Mouse (Mus musculus) frontal cortex, adult 2 months (tissue): ENCODE data around the gene Rfxank. TPM values are rescaled to one million over a fixed set of nuclear protein-coding genes. Genes with fewer than 3 reads are reported as not detected.

Experiments used
- DNase-seq, 2 experiments: peaks; one replicate each; pipeline ENCODE4 v3.0.0; 2022; ENCODE audit warnings: low spot score in 1 of 2; ENCODE audit errors: extremely low spot score in 1 of 2
- polyA plus RNA-seq: library from polyadenylated mRNA; depleted of rRNA; stranded (reverse); fragments of >200 nt; gene quantifications from 2 replicates; pipeline ENCODE4 v1.2.3, GENCODE M21; 2012

Gene Rfxank
- polyA plus RNA-seq, 1 experiment: 18.6 TPM

DNA sequence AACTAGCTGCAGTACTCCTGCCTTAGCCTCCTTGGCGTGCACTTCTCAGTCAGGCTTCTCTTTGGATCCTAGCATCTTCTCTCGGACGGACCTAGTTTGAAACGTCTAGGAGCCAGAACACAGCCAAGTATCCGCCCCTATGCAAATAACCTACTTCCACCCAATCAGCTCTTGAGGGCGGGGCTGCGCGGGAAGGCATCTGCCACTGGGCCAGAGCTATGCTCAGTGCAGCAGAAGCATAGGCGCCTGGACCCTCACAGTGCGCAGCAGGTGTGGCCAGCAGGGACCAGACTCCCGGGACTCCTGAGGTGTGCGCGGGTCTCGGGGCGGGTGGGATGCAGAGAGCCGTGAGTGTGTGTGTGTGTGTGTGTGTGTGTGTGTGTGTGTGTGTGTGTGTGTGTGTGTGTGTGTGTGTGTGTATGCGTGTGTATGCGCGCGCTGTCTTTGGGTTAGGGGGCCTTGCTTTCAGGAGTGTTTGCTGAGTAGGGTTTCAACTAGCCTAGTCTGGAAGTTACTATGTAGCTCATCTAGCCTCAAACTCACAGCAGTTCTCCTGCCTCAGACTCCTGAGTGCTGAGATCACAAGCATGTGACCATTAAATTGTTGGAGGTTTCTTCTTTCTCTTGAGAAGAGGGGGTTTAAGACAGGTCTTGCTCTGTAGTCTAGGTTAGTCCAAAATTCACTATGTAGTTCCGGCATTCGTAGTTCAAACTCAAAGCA lies 13.7 kb upstream of the Rfxank start:
- DNase-seq: peak in 1 of 2 experiments; percentile 54

DNA sequence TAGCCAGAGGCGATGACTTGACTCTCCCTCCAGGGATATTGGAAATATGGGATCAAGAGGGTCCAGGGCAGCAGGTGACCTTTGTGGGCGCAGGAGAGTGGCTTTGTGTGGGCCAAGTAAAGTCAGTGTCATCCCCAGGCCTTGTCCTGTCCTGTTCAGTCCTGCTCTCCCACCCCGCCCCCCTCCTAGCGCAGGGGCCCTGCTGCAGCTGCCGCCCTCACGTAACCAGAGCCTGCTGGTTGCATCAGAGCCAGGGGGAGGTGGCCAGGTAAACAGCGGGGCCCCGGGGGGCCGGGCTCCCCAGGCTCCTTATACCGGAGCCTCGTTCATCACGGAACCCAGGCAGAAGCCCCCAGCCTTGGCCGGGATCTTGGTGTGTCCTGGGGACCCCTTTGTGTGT lies 11.2 kb upstream of the Rfxank start:
- DNase-seq: no peak

DNA sequence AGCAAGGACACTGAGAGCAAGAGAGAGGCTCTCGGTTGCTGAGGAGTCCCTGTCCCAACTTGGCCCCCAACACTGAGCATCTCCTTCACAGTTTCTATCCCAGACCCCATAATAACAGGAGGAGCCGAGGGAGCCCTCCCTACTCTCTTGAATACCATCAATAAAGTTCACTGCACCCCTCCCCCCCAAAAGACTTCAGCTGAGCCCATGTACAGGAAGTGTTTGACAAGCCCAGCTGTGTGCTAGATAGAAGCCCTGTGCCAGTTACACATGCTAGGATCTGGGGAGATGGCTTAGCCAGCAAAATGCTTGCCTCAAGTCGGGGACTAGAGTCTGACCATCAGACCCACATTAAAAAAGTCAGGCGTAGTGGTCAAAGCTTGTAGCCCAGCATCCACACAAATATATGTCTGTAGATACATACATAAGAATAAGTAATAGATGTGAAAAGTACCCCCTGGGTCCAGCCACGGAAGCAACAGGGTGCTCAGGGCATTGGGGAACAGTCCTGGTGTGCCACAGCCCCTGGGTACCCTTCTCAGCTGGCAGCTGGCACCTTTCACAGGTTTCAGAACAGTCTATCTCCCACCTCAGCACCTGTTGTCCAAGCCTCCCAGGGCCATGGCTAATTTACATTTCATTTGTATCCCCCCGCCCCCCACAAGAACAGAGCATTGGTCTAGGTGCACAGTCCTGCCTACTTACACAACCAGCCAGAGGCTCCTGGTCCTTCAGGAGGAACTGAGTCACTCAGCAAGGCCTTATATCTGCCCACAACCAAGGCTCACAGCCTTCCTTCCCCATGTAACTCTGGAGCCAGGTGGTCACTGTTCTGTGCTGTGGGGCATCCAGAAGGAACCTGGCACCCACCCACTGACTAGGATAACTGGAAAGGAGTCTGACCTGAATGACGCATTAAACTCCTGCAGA lies 9.0 kb upstream of the Rfxank start:
- no peak for DNase-seq

DNA sequence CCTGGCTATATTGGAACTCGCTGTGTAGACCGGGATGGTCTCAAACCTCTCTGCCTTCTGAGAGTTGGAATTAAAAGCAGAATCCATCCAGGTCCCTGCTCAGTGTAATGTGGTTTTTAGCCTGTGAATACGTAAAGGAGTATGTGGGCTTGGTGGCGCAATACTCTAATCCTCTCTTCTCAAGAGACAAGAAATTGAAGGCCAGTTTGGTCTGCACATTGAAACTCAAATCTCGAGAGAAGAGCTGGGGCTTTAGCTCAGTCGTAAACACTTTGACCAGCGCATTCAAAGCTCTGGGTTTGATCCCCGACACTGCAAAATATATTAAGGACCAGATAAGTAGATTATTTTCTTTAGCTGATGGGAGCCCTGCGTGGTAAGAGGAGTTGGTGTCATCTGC lies 1.0 kb upstream of the Rfxank start:
- no peak for DNase-seq

DNA sequence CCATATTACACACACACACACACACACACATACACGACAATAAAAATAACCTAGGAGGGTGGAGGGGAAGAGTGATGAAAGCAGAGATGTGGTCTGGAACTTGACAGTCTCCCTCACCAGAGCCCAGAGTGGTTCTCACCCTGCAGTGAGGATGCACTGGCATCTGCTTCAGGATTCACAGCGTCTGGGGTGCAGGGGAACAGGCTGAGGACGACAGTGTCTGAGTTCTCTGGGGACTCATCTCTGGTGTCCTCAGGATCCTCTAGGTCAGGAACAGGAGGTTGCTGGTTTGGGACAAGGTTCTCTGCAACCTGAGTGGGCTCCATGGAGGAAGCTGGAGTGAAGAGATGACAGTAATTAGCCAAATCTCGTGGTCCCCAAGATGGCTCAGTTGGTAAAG lies 1.1 kb downstream of the Rfxank start:
- no peak for DNase-seq

DNA sequence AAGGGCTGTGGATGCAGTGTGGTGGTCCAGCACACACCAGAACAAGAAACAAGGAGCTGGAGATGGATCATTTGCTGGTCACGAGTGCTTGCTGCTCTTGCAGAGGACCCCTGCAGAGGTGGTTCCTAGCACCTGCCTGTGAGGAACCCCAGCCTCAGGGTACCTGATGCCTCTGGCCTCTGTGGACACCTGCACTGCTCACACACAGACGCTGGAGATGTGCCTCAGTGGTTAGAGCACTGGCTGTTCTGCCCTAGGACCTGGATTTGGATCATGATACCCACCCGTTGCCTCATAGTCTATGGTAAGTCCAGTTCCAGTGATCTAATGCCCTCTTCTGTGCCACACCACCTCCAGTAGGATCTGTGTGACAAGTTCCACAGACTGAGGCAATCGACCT lies 2.4 kb downstream of the Rfxank start:
- DNase-seq: no peak

DNA sequence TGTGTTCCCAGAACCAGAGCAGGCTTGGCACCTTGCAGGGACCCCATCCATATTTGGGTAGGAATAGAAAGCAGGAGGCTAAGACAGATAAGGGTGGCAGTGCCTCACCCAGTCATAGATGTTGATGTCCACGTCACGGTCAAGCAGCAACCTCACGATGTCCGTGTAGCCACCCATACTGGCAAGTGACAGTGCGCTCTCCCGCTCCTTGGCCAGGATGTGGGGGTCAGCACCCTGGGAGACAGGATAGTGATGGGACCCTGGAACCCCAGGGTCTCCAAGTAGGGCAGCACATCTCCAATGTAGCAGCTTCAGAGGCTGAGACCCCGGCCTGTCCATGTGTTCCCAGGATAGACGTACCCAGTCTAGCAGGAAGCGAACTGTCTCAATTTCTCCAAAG lies 4.0 kb downstream of the Rfxank start:
- DNase-seq: no peak

DNA sequence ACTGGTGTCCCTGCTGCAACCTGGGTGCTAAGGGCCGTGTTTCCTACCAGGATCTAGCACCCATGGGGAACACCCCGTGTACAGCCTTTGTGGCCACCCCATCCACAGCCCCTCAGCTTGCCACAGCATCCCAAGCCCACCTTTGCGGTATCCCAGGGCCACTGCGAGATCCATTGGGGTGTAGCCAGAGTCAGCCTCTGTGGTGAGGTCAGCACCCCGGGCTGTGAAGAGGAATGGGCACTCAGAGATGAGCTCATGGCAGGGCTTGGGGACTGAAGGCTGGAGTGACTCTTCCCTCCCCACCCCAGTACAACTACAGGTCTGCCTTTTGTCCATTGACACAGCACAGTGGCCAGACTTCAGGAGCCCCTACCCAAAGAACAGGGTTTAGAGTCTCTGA lies 4.9 kb downstream of the Rfxank start:
- DNase-seq: no peak

DNA sequence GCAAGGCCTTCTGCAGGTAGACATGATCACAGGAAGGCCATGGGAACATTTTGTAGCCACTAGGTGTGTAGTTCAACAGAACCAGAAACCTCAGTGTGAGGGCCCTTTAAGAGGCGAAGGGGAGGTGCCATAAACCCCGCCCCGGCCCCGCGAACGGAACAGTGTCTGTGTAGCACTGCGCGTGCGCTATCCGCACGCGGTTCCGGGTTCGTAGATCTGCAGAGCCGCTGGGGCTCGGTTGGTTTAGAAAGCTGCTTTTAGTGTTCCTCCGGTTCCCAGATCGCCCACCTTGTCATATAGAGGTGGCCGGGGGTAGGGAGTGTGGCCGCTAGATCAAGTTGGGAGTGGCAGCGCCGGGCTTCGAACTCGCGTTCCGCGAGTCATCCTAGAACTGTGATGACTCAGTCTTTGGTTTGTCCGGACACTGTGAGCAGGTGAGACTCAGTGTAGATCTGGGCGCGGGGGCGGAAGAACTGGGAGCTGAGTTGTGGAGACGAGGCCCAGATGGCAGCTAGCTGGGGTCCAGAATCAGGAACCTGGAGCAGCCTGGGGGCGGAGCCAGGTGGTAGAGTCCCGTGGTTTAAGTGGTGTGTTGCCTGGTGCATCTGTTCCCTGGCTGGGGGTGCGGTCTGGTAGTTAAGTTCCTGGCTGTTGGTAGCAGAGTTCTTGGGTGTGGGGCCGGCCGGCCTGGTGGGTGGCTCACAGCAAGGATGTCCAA lies 7.6 kb downstream of the Rfxank start, which contains the start of gene Nr2c2ap:
Gene Nr2c2ap (plus strand): TSS at position 168 of the 718 bp plus-strand sequence.
- DNase-seq: peak; percentile 61 to 83

DNA sequence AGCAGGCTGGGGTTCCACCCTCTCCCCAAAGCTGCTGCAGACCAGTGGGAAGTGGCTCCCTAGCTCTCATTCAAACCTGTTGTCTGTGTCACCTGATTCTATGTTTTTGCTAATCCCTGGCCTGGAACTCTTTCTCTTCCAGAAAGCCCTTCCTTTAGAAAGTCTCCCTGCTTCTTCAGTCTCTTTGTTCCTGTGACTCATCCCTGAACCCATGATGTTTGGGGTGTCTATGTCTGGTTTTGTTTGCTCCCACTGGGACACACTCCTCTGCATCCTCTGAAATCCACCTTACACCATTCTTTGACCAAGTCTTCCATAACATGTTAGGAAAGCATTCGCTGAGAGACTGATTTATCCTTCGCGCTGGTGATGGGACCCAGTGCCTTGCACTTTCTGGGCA lies 8.9 kb downstream of the Rfxank start:
- DNase-seq: no peak

DNA sequence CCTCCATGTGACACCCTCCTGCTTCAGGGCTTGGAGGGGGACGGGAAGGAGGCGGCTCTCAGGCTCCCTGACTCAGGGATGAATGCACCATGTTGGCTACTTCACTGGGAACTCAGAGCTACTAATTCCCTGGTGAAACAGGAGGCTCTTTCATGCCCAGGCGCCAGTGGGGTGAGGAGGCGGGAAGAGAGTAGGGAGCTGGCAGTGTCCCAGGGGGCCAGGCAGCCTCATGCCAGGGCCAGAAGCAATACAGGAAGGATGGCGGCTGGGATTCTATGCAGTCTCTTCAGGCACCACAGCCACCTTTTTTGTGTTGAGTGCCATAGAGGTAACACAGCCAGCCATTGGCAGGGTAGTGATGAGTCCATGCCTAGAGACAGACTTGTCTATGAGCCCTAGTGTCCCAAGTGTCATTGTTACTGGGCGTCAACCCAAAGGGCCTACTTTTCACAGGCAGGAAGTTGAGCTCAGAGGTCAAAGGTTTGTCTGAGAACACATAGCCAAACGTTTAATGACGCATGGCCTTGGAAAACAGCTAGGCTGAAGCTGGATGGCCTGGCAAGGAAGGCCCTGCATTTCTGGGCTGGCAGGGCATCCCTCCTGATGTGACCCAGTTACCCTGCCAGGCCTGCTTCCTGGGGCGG lies 9.5 kb downstream of the Rfxank start:
- DNase-seq: peak; percentile 72 to 78

DNA sequence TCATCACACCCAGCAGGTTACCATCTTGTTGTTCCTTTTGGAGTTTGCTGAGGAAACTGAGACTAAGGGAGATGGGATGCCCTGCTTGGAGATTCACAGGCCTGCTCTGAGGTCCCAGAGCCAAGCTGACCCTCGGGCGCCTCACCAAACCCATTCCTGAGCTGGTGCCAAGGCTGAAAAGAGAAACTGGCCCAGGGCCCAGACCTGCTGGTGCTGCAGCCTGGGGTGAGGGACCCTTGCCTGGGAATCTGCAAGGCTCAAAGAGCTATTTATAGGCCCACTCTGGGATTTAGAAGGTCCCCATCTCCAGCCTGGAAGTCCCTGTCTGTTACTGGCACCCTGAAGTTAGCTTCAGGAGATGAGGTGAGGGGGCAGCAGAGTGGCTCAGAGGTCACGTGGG lies 10.5 kb downstream of the Rfxank start:
- peak in 1 of 2 experiments; percentile 75 for DNase-seq

DNA sequence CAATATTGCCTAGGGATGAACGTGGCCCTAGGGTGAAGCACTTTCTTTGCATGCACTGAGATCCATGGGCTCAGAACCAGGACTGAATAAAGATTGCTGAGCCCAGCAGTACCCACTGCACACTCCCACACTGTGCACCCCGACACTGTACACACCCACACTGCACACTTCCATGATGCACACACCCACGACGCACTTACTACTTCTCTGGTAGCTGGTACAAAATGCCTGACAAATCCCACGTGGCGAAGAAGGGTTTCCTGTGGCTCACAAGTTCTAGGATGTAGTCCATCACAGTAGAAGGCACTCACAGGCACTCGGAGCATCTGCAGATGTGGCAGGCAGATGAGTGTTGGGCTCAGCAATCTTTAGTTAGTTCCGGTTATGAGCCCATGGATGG lies 14.0 kb downstream of the Rfxank start:
- peak in 1 of 2 experiments; percentile 53 for DNase-seq

DNA sequence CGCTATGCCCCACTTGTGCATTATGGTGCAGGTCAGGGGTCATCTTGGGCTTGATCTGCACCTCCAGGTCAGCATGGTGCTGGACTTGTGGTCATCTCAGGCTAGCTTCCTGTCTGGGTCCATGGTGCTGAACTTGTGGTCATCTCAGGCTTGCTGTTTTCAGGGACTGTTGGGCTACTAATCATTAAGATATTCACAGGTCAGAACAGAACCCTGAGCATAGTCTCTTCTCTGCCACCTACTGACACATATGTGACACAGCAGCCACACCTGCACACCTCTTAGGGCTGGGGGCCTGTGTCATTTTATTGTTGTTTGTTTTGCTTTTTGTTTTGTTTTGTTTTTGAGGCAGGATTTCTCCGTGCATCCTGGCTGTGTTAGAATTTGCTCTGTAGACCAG lies 16.1 kb downstream of the Rfxank start:
- DNase-seq: no peak

DNA sequence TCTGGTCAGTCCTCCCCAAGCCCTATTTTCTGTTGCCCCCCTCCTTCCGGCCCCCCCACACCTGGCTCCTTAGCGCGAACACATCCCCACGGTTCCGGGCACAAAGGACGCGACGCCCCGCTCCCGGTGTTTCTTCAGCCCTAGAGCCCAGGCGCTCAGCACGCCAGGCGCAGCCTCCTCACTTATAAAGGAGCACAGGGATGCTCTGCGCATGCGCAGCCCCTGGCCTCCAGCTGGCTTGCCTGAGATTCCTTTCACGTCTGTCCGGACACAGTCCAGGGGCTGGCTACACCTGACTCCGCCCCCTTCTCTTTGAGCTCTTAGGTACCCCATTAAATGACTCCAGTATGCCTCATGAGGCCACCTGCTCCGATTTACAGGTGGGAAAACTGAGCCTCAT lies 18.3 kb downstream of the Rfxank start, which contains the start of gene Ncan:
Gene Ncan (minus strand): TSS at position 207 of the 400 bp plus-strand sequence.
- peak; percentile 83 to 95 for DNase-seq

DNA sequence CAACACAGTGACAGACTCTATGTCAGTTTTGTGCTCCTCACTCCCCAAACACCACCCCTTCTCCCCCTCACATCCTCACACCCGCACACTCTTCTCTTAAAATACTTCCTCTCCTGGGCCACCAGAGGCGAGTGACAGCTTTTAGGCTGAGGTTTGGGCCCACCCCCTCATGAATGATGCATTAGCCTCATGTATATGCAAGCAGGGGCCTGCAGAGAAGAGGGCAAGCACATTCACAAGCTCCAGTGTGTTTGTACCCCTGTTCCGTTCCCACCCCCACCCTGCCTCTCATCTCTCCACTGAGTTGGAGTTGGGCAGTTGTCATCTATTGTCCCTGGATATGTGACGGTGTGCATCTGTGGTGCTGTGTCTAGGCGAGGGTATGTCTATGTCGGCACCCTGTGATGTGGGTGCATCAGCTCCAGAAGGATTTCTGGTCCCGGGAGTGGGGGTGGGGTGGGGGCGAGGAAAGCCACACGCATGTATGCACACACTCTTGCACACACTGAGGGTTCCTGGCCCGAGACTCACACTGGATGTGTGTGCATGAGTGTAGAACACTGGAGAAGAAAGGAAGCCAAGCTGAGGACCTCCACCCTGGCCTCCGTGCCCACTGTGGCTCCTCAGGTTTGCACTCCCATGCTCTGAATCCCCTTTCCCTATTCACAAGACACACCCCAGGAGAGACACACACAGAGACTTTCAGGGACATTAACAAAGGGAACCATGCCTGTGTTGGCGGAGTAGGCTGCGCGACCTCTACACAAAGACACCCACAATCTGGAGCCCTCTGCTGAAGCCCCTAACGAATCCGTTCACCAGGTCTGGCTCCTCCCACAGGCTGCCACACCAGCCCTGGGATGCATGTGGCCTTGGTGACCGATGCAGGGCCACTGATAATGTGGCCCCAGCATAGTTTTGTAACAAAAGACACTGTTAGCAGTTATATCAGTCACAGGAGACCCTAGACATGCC lies 19.9 kb downstream of the Rfxank start:
- peak; percentile 83 to 85 for DNase-seq

DNA sequence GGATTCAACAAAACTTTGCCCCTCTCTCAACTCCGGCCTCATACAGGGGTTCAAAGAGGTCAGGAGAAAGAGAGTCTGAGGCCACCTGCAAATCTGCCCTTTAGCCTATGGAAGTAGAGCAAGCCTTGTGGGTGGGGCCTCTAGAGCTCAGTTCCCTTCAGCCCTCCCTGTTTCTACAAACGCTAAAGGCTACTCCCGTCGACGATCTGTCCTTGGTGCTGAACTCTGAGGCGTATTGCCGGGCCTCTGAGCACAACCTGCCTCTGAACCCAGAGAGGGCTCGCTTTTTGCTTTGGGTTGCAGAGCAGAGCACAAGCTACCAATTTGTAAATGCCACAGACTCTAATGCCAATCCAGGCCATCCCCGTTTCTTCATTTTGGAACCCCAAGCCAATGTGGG lies 21.3 kb downstream of the Rfxank start:
- DNase-seq: no peak

DNA sequence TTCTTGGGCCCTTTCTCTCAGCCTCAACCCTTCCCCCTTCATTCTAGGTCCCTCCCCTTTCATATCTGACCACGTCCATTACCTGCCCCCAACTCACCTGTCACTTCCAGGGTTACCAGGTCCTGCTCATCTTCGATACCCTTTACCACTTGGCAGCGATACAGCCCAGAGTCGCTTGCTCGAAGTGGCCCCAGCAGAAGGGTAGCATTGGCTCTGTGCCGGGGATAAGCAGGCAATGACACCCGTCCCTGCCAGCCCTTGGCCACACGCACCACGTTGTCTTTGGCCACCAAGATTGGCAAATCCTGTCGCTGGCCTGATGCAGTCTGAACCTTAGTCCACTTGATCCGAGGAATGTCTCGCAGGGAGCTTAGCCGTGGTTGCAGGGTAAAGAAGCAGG lies 24.1 kb downstream of the Rfxank start:
- no peak for DNase-seq

DNA sequence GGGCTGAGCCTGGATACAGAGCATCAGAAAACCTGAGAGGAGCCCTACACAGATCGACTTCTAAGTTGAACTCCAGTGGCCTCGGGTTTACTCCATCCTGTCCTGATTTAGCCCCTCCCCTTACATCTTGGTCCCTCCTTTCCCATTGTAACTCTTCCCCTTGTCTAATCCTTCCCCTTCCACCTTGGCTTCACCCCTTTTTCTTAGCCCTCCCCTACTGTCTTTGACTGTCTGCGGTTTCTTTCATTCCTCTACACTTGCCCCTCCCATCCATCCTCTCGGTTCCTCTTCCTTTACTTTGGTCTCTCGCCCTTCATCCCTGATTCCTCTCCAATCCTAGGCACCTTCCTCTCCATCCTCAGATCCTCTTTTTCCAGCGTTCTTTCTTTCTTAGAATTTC lies 24.5 kb downstream of the Rfxank start:
- DNase-seq: no peak
